Comparison of ENCODE assay signal across 8 mouse cellular contexts in the genomic region with DNA sequence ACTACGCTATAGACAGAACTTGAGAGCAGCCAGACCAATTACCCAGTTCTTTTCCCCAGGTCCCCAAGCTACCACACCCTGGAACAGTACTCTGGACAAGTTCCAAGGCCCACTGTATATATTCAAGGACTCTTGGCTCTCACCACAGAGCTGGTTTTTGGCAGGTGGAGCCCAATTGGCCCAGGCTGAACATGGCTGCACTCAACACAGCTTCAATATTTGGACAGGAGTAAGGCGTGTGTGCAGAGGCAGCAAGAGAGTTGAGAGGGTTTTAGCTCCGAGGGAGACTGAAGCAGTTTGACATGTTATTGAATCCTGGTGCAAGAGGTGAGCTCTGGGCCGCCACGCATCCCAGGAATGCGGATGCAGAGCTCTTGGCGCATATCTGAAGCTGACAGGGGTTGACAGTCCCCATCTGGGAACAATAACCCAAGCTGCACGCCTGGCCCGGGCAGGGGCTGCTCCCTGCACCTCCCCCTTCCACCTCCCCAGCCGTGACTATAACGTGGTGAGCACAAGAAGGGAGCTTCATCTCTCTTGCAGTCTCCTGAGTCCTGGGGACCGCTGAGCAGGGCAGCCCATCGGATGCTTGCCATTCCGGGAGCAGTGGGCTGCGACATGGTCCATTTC. TPM values are rescaled to one million over a fixed set of nuclear protein-coding genes. Genes with fewer than 3 reads are reported as not detected.
DNase-seq lines count a peak whose midpoint lies in the region; ATAC-seq lines count a peak whose summit lies in the region.

No protein-coding gene starts in this region.

- H3K4me1 ChIP-seq in forebrain, embryonic 12.5 days: peaks cover 13% of the 10 kb centered on the region
- H3K4me1 ChIP-seq in hindbrain, embryonic 16.5 days (ENCODE audit: control insufficient read depth, insufficient read depth, low read depth, low read length): peaks cover 11% of the 10 kb centered on the region
- peaks cover 12% of the 10 kb centered on the region for H3K4me1 ChIP-seq in liver, embryonic 12.5 days

- DNase-seq in cerebellum, postnatal 10 days: peak; percentile 74 to 77
- no peak for DNase-seq in cerebellum, adult 11-12 months
- DNase-seq in retina, postnatal 1 day: peak; percentile 78
- no peak for DNase-seq in thymus, postnatal 25 days
- no peak for DNase-seq in right cerebral cortex, postnatal 25 days

- 24% methylated on average over 15 of the region's 15 CpGs for WGBS in forebrain, embryonic 12.5 days
- 15% methylated on average over 15 of the region's 15 CpGs for WGBS in hindbrain, embryonic 16.5 days
- 44% methylated on average over 15 of the region's 15 CpGs for WGBS in liver, embryonic 12.5 days (ENCODE audit: insufficient replicate concordance)

- no peaks in the 10 kb centered on the region for H3K27me3 ChIP-seq in forebrain, embryonic 12.5 days
- no peaks in the 10 kb centered on the region for H3K27me3 ChIP-seq in hindbrain, embryonic 16.5 days (replicated peaks; ENCODE audit: control insufficient read depth, insufficient read depth, low read length)
- peaks cover 22% of the 10 kb centered on the region; the same call in 1 of the 2 replicates for H3K27me3 ChIP-seq in liver, embryonic 12.5 days (replicated peaks)

- H3K36me3 ChIP-seq in forebrain, embryonic 12.5 days (replicated peaks): no peaks in the 10 kb centered on the region
- H3K36me3 ChIP-seq in hindbrain, embryonic 16.5 days (ENCODE audit: control insufficient read depth, insufficient read depth, low read length): no peaks in the 10 kb centered on the region
- H3K36me3 ChIP-seq in liver, embryonic 12.5 days: no peaks in the 10 kb centered on the region

- H3K9ac ChIP-seq in forebrain, embryonic 12.5 days: no peak overlapping the region
- peak overlapping the region; percentile 29; the same call in 1 of the 2 replicates for H3K9ac ChIP-seq in hindbrain, embryonic 16.5 days (ENCODE audit: low read depth, low read length)
- H3K9ac ChIP-seq in liver, embryonic 12.5 days: no peak overlapping the region

- ATAC-seq in forebrain, embryonic 12.5 days (ENCODE audit: low FRiP score): peak; percentile 51; the same call in 1 of the 2 replicates
- peak; percentile 79 for ATAC-seq in hindbrain, embryonic 16.5 days
- ATAC-seq in liver, embryonic 12.5 days: 0 out of 2 replicates have a peak, but pooled peaks have one; percentile 27

- peak overlapping the region; percentile 38 for H3K4me2 ChIP-seq in forebrain, embryonic 12.5 days
- H3K4me2 ChIP-seq in hindbrain, embryonic 16.5 days (ENCODE audit: low read length): peak overlapping the region; percentile 44
- H3K4me2 ChIP-seq in liver, embryonic 12.5 days: no peak overlapping the region

- H3K9me3 ChIP-seq in forebrain, embryonic 12.5 days: no peaks in the 10 kb centered on the region
- H3K9me3 ChIP-seq in hindbrain, embryonic 16.5 days (ENCODE audit: control insufficient read depth, low read length): no peaks in the 10 kb centered on the region
- H3K9me3 ChIP-seq in liver, embryonic 12.5 days (replicated peaks): no peaks in the 10 kb centered on the region

- H3K27ac ChIP-seq in forebrain, embryonic 12.5 days: no peak overlapping the region
- H3K27ac ChIP-seq in hindbrain, embryonic 16.5 days (ENCODE audit: low read depth, low read length): no peak overlapping the region
- no peak overlapping the region for H3K27ac ChIP-seq in liver, embryonic 12.5 days

- H3K4me3 ChIP-seq in forebrain, embryonic 12.5 days (replicated peaks): no peak overlapping the region; the same call in 1 of the 2 replicates
- H3K4me3 ChIP-seq in hindbrain, embryonic 16.5 days (ENCODE audit: low read length): peak overlapping the region; percentile 1; the same call in 1 of the 2 replicates
- no peak overlapping the region for H3K4me3 ChIP-seq in liver, embryonic 12.5 days

RNA-seq across cellular contexts. Expression of a gene that starts 33.7 kb away (rescaled TPM):
- 29.1 and 31.5 TPM in 2 replicates for polyA plus RNA-seq in forebrain, embryonic 12.5 days (2016; fragmentation: Nextera tagmentation; extraction: Ambion mirVana)
- 19.9 and 20.7 TPM in 2 replicates for polyA plus RNA-seq in hindbrain, embryonic 16.5 days (2015; fragmentation: Nextera tagmentation; extraction: Ambion mirVana)
- polyA plus RNA-seq in liver, embryonic 12.5 days (2016; fragmentation: Nextera tagmentation; extraction: Ambion mirVana): 5.9 and 7.0 TPM in 2 replicates

Comparison
In these comparisons a context has a peak if more than half of its experiments do, and no peak if none do; other contexts are left out.
1. DNase-seq: peak in cerebellum, postnatal 10 days (2 of 2) and retina, postnatal 1 day (single experiment); none in cerebellum, adult 11-12 months (single experiment), thymus, postnatal 25 days (single experiment) and right cerebral cortex, postnatal 25 days (single experiment).
2. ATAC-seq: peak in every context shown above with its lines; median percentile 79 in hindbrain, embryonic 16.5 days; 51 in forebrain, embryonic 12.5 days; 27 in liver, embryonic 12.5 days.